Mouse (Mus musculus): ENCODE data around the gene Arl10. TPM values are rescaled to one million over a fixed set of nuclear protein-coding genes. Genes with fewer than 3 reads are reported as not detected.

The Arl10 gene
- polyA plus RNA-seq, 1 experiment: 10.3 TPM

- Histone ChIP-seq H3K4me1 (ENCODE audit: control insufficient read depth, insufficient read depth, low read length) (no peaks in the 10 kb centered on the region), H3K9ac (ENCODE audit: low read depth, poor library complexity, severe bottlenecking) (no peak overlapping the region), H3K27ac (ENCODE audit: insufficient read depth, low read length) (no peak overlapping the region), H3K9me3 (replicated peaks; ENCODE audit: control insufficient read depth, insufficient read depth, low read length, poor library complexity, severe bottlenecking) (no peaks in the 10 kb centered on the region), H3K27me3 (ENCODE audit: control insufficient read depth, insufficient read depth, low read length, poor library complexity, severe bottlenecking) (no peaks in the 10 kb centered on the region), H3K4me3 (ENCODE audit: low read depth, low read length) (no peak overlapping the region), H3K36me3 (ENCODE audit: control insufficient read depth, insufficient read depth, low read length, poor library complexity, severe bottlenecking) (no peaks in the 10 kb centered on the region)
- TF ChIP-seq EP300 (IDR thresholded peaks at IDR 0.05; ENCODE audit: insufficient read depth, low read depth, low read length): no peak
- no peak for TF ChIP-seq POLR2A (IDR thresholded peaks at IDR 0.05; ENCODE audit: insufficient read depth, low read length)
- TF ChIP-seq CTCF (IDR thresholded peaks at IDR 0.05; ENCODE audit: low read depth, low read length): no peak
Observed at GRCm38 (mm10) chr13:54596870-54597269, 22.1 kb downstream of the Arl10 start.

- Histone ChIP-seq H3K36me3 (ENCODE audit: control insufficient read depth, insufficient read depth, low read length, poor library complexity, severe bottlenecking) (no peaks in the 10 kb centered on the region), H3K4me1 (ENCODE audit: control insufficient read depth, insufficient read depth, low read length) (peaks cover 3% of the 10 kb centered on the region), H3K27ac (ENCODE audit: insufficient read depth, low read length) (no peak overlapping the region), H3K4me3 (ENCODE audit: low read depth, low read length) (no peak overlapping the region), H3K9me3 (replicated peaks; ENCODE audit: control insufficient read depth, insufficient read depth, low read length, poor library complexity, severe bottlenecking) (no peaks in the 10 kb centered on the region), H3K27me3 (ENCODE audit: control insufficient read depth, insufficient read depth, low read length, poor library complexity, severe bottlenecking) (no peaks in the 10 kb centered on the region), H3K9ac (ENCODE audit: low read depth, poor library complexity, severe bottlenecking) (no peak overlapping the region)
- TF ChIP-seq POLR2A (IDR thresholded peaks at IDR 0.05; ENCODE audit: insufficient read depth, low read length): no peak
- TF ChIP-seq EP300 (IDR thresholded peaks at IDR 0.05; ENCODE audit: insufficient read depth, low read depth, low read length): no peak
- no peak for TF ChIP-seq CTCF (IDR thresholded peaks at IDR 0.05; ENCODE audit: low read depth, low read length)
Observed at GRCm38 (mm10) chr13:54598622-54599143, 23.9 kb downstream of the Arl10 start.

- H3K27me3 ChIP-seq (ENCODE audit: control insufficient read depth, insufficient read depth, low read length, poor library complexity, severe bottlenecking): no peaks in the 10 kb centered on the region
- no peaks in the 10 kb centered on the region for H3K36me3 ChIP-seq (ENCODE audit: control insufficient read depth, insufficient read depth, low read length, poor library complexity, severe bottlenecking)
- H3K4me3 ChIP-seq (ENCODE audit: low read depth, low read length): no peak overlapping the region
- no peak overlapping the region for H3K9ac ChIP-seq (ENCODE audit: low read depth, poor library complexity, severe bottlenecking)
- no peaks in the 10 kb centered on the region for H3K9me3 ChIP-seq (replicated peaks; ENCODE audit: control insufficient read depth, insufficient read depth, low read length, poor library complexity, severe bottlenecking)
- peaks cover 10% of the 10 kb centered on the region for H3K4me1 ChIP-seq (ENCODE audit: control insufficient read depth, insufficient read depth, low read length)
- no peak for TF ChIP-seq POLR2A (IDR thresholded peaks at IDR 0.05; ENCODE audit: insufficient read depth, low read length)
- TF ChIP-seq EP300 (IDR thresholded peaks at IDR 0.05; ENCODE audit: insufficient read depth, low read depth, low read length): 0 out of 2 replicates have a peak, but pooled peaks have one; percentile 58
- no peak for TF ChIP-seq CTCF (IDR thresholded peaks at IDR 0.05; ENCODE audit: low read depth, low read length)
- H3K27ac ChIP-seq (ENCODE audit: insufficient read depth, low read length): peak overlapping the region; percentile 47
Observed at GRCm38 (mm10) chr13:54602639-54603111, 27.9 kb downstream of the Arl10 start.

- no peaks in the 10 kb centered on the region for H3K27me3 ChIP-seq (ENCODE audit: control insufficient read depth, insufficient read depth, low read length, poor library complexity, severe bottlenecking)
- TF ChIP-seq CTCF (IDR thresholded peaks at IDR 0.05; ENCODE audit: low read depth, low read length): no peak
- no peak for TF ChIP-seq EP300 (IDR thresholded peaks at IDR 0.05; ENCODE audit: insufficient read depth, low read depth, low read length)
- TF ChIP-seq POLR2A (IDR thresholded peaks at IDR 0.05; ENCODE audit: insufficient read depth, low read length): no peak
- no peaks in the 10 kb centered on the region for H3K36me3 ChIP-seq (ENCODE audit: control insufficient read depth, insufficient read depth, low read length, poor library complexity, severe bottlenecking)
- no peaks in the 10 kb centered on the region for H3K9me3 ChIP-seq (replicated peaks; ENCODE audit: control insufficient read depth, insufficient read depth, low read length, poor library complexity, severe bottlenecking)
- H3K27ac ChIP-seq (ENCODE audit: insufficient read depth, low read length): no peak overlapping the region
- no peak overlapping the region for H3K9ac ChIP-seq (ENCODE audit: low read depth, poor library complexity, severe bottlenecking)
- no peak overlapping the region for H3K4me3 ChIP-seq (ENCODE audit: low read depth, low read length)
- peaks cover 10% of the 10 kb centered on the region for H3K4me1 ChIP-seq (ENCODE audit: control insufficient read depth, insufficient read depth, low read length)
Observed at GRCm38 (mm10) chr13:54603501-54603900, 28.7 kb downstream of the Arl10 start.

GRCm38 (mm10) chr13:54604221-54604620 lies 29.4 kb downstream of the Arl10 start:
- Histone ChIP-seq H3K27me3 (ENCODE audit: control insufficient read depth, insufficient read depth, low read length, poor library complexity, severe bottlenecking) (no peaks in the 10 kb centered on the region), H3K36me3 (ENCODE audit: control insufficient read depth, insufficient read depth, low read length, poor library complexity, severe bottlenecking) (no peaks in the 10 kb centered on the region), H3K9ac (ENCODE audit: low read depth, poor library complexity, severe bottlenecking) (no peak overlapping the region), H3K27ac (ENCODE audit: insufficient read depth, low read length) (no peak overlapping the region), H3K4me1 (ENCODE audit: control insufficient read depth, insufficient read depth, low read length) (peaks cover 10% of the 10 kb centered on the region), H3K9me3 (replicated peaks; ENCODE audit: control insufficient read depth, insufficient read depth, low read length, poor library complexity, severe bottlenecking) (no peaks in the 10 kb centered on the region), H3K4me3 (ENCODE audit: low read depth, low read length) (no peak overlapping the region)
- no peak for TF ChIP-seq EP300 (IDR thresholded peaks at IDR 0.05; ENCODE audit: insufficient read depth, low read depth, low read length)
- TF ChIP-seq CTCF (IDR thresholded peaks at IDR 0.05; ENCODE audit: low read depth, low read length): no peak
- TF ChIP-seq POLR2A (IDR thresholded peaks at IDR 0.05; ENCODE audit: insufficient read depth, low read length): no peak

- Histone ChIP-seq H3K27ac (ENCODE audit: insufficient read depth, low read length) (peak overlapping the region; percentile 42), H3K4me3 (ENCODE audit: low read depth, low read length) (no peak overlapping the region), H3K4me1 (ENCODE audit: control insufficient read depth, insufficient read depth, low read length) (peaks cover 10% of the 10 kb centered on the region), H3K9me3 (replicated peaks; ENCODE audit: control insufficient read depth, insufficient read depth, low read length, poor library complexity, severe bottlenecking) (no peaks in the 10 kb centered on the region), H3K9ac (ENCODE audit: low read depth, poor library complexity, severe bottlenecking) (no peak overlapping the region), H3K27me3 (ENCODE audit: control insufficient read depth, insufficient read depth, low read length, poor library complexity, severe bottlenecking) (no peaks in the 10 kb centered on the region), H3K36me3 (ENCODE audit: control insufficient read depth, insufficient read depth, low read length, poor library complexity, severe bottlenecking) (no peaks in the 10 kb centered on the region)
- TF ChIP-seq CTCF (IDR thresholded peaks at IDR 0.05; ENCODE audit: low read depth, low read length): no peak
- TF ChIP-seq POLR2A (IDR thresholded peaks at IDR 0.05; ENCODE audit: insufficient read depth, low read length): no peak
- no peak for TF ChIP-seq EP300 (IDR thresholded peaks at IDR 0.05; ENCODE audit: insufficient read depth, low read depth, low read length)
Observed at GRCm38 (mm10) chr13:54605426-54605825, 30.6 kb downstream of the Arl10 start.

Data from ES-Bruce4 (cell line).